Mouse (Mus musculus) E14TG2a.4 (cell line): ENCODE measurements around the gene Akap12.

ENCODE experiments used
- H3K27me3 ChIP-seq: 2 replicates; pipeline ENCODE4 v1.6.1; 2014; ENCODE audit warnings: low read length, control low read depth; ENCODE audit not compliant: insufficient read depth
- H3K36me3 ChIP-seq: 2 replicates; pipeline ENCODE4 v1.6.1; 2014; ENCODE audit warnings: low read length, control low read depth; ENCODE audit not compliant: insufficient read depth
- H3K4me1 ChIP-seq: replicated peaks from 2 replicates; pipeline ENCODE4 v1.6.1; 2014; ENCODE audit warnings: low read depth, low read length, control low read depth
- H3K4me3 ChIP-seq: replicated peaks from 2 replicates; pipeline ENCODE4 v1.5.1; 2014; ENCODE audit warnings: mild to moderate bottlenecking, low read length
- H3K9me3 ChIP-seq: 2 replicates; pipeline ENCODE4 v1.6.1; 2014; ENCODE audit warnings: low read length, control low read depth
- CTCF ChIP-seq: conservative IDR thresholded peaks from 2 replicates; pipeline ENCODE4 v1.5.1; 2014; ENCODE audit warnings: low read length
- NANOG ChIP-seq: IDR thresholded peaks from 2 replicates; pipeline ENCODE4 v1.6.1; 2014; ENCODE audit warnings: borderline replicate concordance, low read length, mixed read lengths
- POU5F1 ChIP-seq: IDR thresholded peaks from 2 replicates; pipeline ENCODE4 v1.6.1; 2014; ENCODE audit warnings: low read length, borderline replicate concordance

The Akap12 gene

GRCm38 (mm10) chr10:4355882-4356451 lies 89.8 kb downstream of the Akap12 start:
- H3K36me3 ChIP-seq, result peaks cover 90% of the 10 kb centered on the region
- H3K4me1 ChIP-seq, result peaks cover 64% of the 10 kb centered on the region
- 0 out of 2 replicates have a peak overlapping the region, but pooled peaks have one; percentile 57 for H3K4me3 ChIP-seq
- H3K9me3 ChIP-seq, result no peaks in the 10 kb centered on the region
- TF ChIP-seq CTCF (no peak), NANOG (no peak), POU5F1 (no peak)
- no peaks in the 10 kb centered on the region for H3K27me3 ChIP-seq

GRCm38 (mm10) chr10:4356640-4357039 lies 90.5 kb downstream of the Akap12 start:
- TF ChIP-seq POU5F1 (no peak), CTCF (no peak), NANOG (no peak)
- no peaks in the 10 kb centered on the region for H3K27me3 ChIP-seq
- peaks cover 4% of the 10 kb centered on the region for H3K9me3 ChIP-seq
- no peak overlapping the region for H3K4me3 ChIP-seq
- H3K4me1 ChIP-seq, result peaks cover 64% of the 10 kb centered on the region
- peaks cover 96% of the 10 kb centered on the region for H3K36me3 ChIP-seq

GRCm38 (mm10) chr10:4357435-4357834 lies 91.3 kb downstream of the Akap12 start:
- no peaks in the 10 kb centered on the region for H3K27me3 ChIP-seq
- H3K9me3 ChIP-seq, result peaks cover 12% of the 10 kb centered on the region
- H3K4me3 ChIP-seq, result no peak overlapping the region
- peaks cover 64% of the 10 kb centered on the region for H3K4me1 ChIP-seq
- TF ChIP-seq POU5F1 (no peak), CTCF (no peak), NANOG (no peak)
- H3K36me3 ChIP-seq, result peaks cover 92% of the 10 kb centered on the region

GRCm38 (mm10) chr10:4364618-4365017 lies 98.4 kb downstream of the Akap12 start:
- H3K4me1 ChIP-seq, result peaks cover 30% of the 10 kb centered on the region
- H3K4me3 ChIP-seq, result no peak overlapping the region
- peaks cover 45% of the 10 kb centered on the region for H3K36me3 ChIP-seq
- TF ChIP-seq POU5F1 (no peak), NANOG (no peak), CTCF (no peak)
- no peaks in the 10 kb centered on the region; the same call in 1 of the 2 replicates for H3K27me3 ChIP-seq
- H3K9me3 ChIP-seq, result peaks cover 21% of the 10 kb centered on the region

GRCm38 (mm10) chr10:4370105-4370504 lies 103.9 kb downstream of the Akap12 start:
- Histone ChIP-seq H3K27me3 (no peaks in the 10 kb centered on the region; the same call in 1 of the 2 replicates), H3K9me3 (no peaks in the 10 kb centered on the region), H3K4me3 (peak overlapping the region; percentile 68), H3K36me3 (peaks cover 41% of the 10 kb centered on the region), H3K4me1 (peaks cover 68% of the 10 kb centered on the region)
- TF ChIP-seq CTCF (no peak), NANOG (no peak), POU5F1 (no peak)

- H3K36me3 ChIP-seq, result peaks cover 40% of the 10 kb centered on the region
- TF ChIP-seq CTCF, result peak; percentile 73
- no peak for TF ChIP-seq POU5F1
- TF ChIP-seq NANOG, result no peak
- H3K4me3 ChIP-seq, result peak overlapping the region; percentile 27; the same call in 1 of the 2 replicates
- H3K4me1 ChIP-seq, result peaks cover 84% of the 10 kb centered on the region
- no peaks in the 10 kb centered on the region; the same call in 1 of the 2 replicates for H3K27me3 ChIP-seq
- H3K9me3 ChIP-seq, result no peaks in the 10 kb centered on the region
Observed at GRCm38 (mm10) chr10:4372011-4372410, 105.8 kb downstream of the Akap12 start.

GRCm38 (mm10) chr10:4373558-4373957 lies 107.4 kb downstream of the Akap12 start:
- peaks cover 95% of the 10 kb centered on the region for H3K4me1 ChIP-seq
- peaks cover 30% of the 10 kb centered on the region for H3K36me3 ChIP-seq
- TF ChIP-seq POU5F1 (no peak), NANOG (no peak), CTCF (no peak)
- no peaks in the 10 kb centered on the region for H3K9me3 ChIP-seq
- peak overlapping the region; percentile 52 for H3K4me3 ChIP-seq
- H3K27me3 ChIP-seq, result no peaks in the 10 kb centered on the region; the same call in 1 of the 2 replicates

- Histone ChIP-seq H3K36me3 (peaks cover 24% of the 10 kb centered on the region), H3K9me3 (no peaks in the 10 kb centered on the region), H3K4me3 (no peak overlapping the region), H3K4me1 (peaks cover 94% of the 10 kb centered on the region), H3K27me3 (no peaks in the 10 kb centered on the region)
- TF ChIP-seq POU5F1 (no peak), NANOG (no peak), CTCF (no peak)
Observed at GRCm38 (mm10) chr10:4374239-4374638, 108.1 kb downstream of the Akap12 start.
